Mouse (Mus musculus) left cerebral cortex, adult 9 months (tissue): ENCODE measurements around the gene Mettl3.
"Not testable (repeated sequence)": the region's sequence is repeated elsewhere in the genome, so short reads cannot be mapped to it uniquely, and the experiment has no call there.

Experiments
- DNase-seq, 2 experiments: peaks; one replicate each; pipeline ENCODE4 v3.0.0; 2022; ENCODE audit warnings: low spot score in 2 of 2

The Mettl3 gene

GRCm38 (mm10) chr14:52304644-52305271 lies at the start of gene Mettl3:
Gene Mettl3 (minus strand): TSS chr14:52305128.
- peak; percentile 82 to 94 for DNase-seq

GRCm38 (mm10) chr14:52339512-52339852 lies 34.6 kb upstream of the Mettl3 start:
- no peak for DNase-seq

- peak; percentile 37 to 79 for DNase-seq
These were observed 34.0 kb upstream of the Mettl3 start for GRCm38 (mm10) chr14:52338751-52339511.

- no peak for DNase-seq
These were observed 27.2 kb upstream of the Mettl3 start for GRCm38 (mm10) chr14:52332171-52332570.

- no peak for DNase-seq
These were observed 26.3 kb upstream of the Mettl3 start for GRCm38 (mm10) chr14:52331069-52331750.

- no peak for DNase-seq
These were observed 23.2 kb upstream of the Mettl3 start, which contains the start of gene Sall2 for GRCm38 (mm10) chr14:52327910-52328812. Gene Sall2 (minus strand): TSS chr14:52328762.

GRCm38 (mm10) chr14:52327375-52327901 lies 22.5 kb upstream of the Mettl3 start:
- no peak for DNase-seq

GRCm38 (mm10) chr14:52325890-52326289 lies 21.0 kb upstream of the Mettl3 start:
- no peak for DNase-seq

GRCm38 (mm10) chr14:52319361-52319760 lies 14.4 kb upstream of the Mettl3 start:
- DNase-seq: no peak

- DNase-seq: no peak
These were observed 11.7 kb upstream of the Mettl3 start for GRCm38 (mm10) chr14:52316441-52317225.

- DNase-seq: peak in 1 of 2 experiments; percentile 72
These were observed 11.0 kb upstream of the Mettl3 start for GRCm38 (mm10) chr14:52315792-52316440.

GRCm38 (mm10) chr14:52315283-52315780 lies 10.4 kb upstream of the Mettl3 start:
- DNase-seq: no peak

GRCm38 (mm10) chr14:52314808-52315150 lies 9.9 kb upstream of the Mettl3 start:
- DNase-seq: no peak

- DNase-seq: no peak
These were observed 9.2 kb upstream of the Mettl3 start for GRCm38 (mm10) chr14:52313931-52314807.

- peak in 1 of 2 experiments; percentile 45 for DNase-seq
These were observed 6.0 kb upstream of the Mettl3 start for GRCm38 (mm10) chr14:52310906-52311305.

GRCm38 (mm10) chr14:52310343-52310742 lies 5.4 kb upstream of the Mettl3 start:
- not testable (repeated sequence) for DNase-seq

GRCm38 (mm10) chr14:52306100-52306499 lies 1.2 kb upstream of the Mettl3 start:
- no peak for DNase-seq

- not testable (repeated sequence) for DNase-seq
These were observed 1.4 kb downstream of the Mettl3 start for GRCm38 (mm10) chr14:52303517-52303916.
